Mouse (Mus musculus) forebrain, embryonic 13.5 days (tissue): ENCODE data around the gene Mtfr1l. TPM values are rescaled to one million over a fixed set of nuclear protein-coding genes. Genes with fewer than 3 reads are reported as not detected.
A peak's percentile ranks its signal among the peaks of the same experiment; 100 is the strongest.

ENCODE experiments used
- ATAC-seq: fragments of 200-750 bp; cut with Nextera tagmentation; 2 replicates; pipeline ENCODE4 v1.8.0; 2017
- H3K27ac ChIP-seq: fragments of 300-500 bp; sonication (generic); 2 replicates; pipeline ENCODE4 v1.5.1; 2015; ENCODE audit warnings: inconsistent platforms, mild to moderate bottlenecking, moderate library complexity
- H3K27me3 ChIP-seq: fragments of 300-500 bp; sonication (generic); 2 replicates; pipeline ENCODE4 v1.6.1; 2015; ENCODE audit warnings: mild to moderate bottlenecking, inconsistent platforms
- H3K36me3 ChIP-seq: fragments of 300-500 bp; sonication (generic); 2 replicates; pipeline ENCODE4 v1.6.1; 2015; ENCODE audit warnings: mild to moderate bottlenecking, inconsistent platforms; ENCODE audit not compliant: poor library complexity, severe bottlenecking
- H3K4me1 ChIP-seq: fragments of 300-500 bp; sonication (generic); 2 replicates; pipeline ENCODE4 v1.6.1; 2015; ENCODE audit warnings: inconsistent platforms
- H3K4me2 ChIP-seq: fragments of 300-500 bp; sonication (generic); 2 replicates; pipeline ENCODE4 v1.6.1; 2015; ENCODE audit warnings: inconsistent platforms, mild to moderate bottlenecking, moderate library complexity
- H3K4me3 ChIP-seq: fragments of 300-500 bp; sonication (generic); 2 replicates; pipeline ENCODE4 v1.5.1; 2015; ENCODE audit warnings: mild to moderate bottlenecking, inconsistent platforms
- H3K9ac ChIP-seq: fragments of 300-500 bp; sonication (generic); 2 replicates; pipeline ENCODE4 v1.6.1; 2015; ENCODE audit warnings: mild to moderate bottlenecking, inconsistent platforms
- H3K9me3 ChIP-seq: fragments of 300-500 bp; sonication (generic); replicated peaks from 2 replicates; pipeline ENCODE4 v1.6.1; 2016; ENCODE audit warnings: inconsistent platforms
- WGBS: fragments of 180-500 bp; shearing (Covaris S2); methylation state at CpG from one replicate; pipeline ENCODE4 v1.1.7; 2015; 5-methylcytosine and 5-hydroxymethylcytosine counted together
- polyA plus RNA-seq: library from polyadenylated mRNA; unstranded; fragments of >200 nt; fragmentation: Nextera tagmentation; extraction: Ambion mirVana; gene quantifications from 2 replicates; pipeline ENCODE4 v1.2.1, GENCODE M21; 2015

The Mtfr1l gene
- polyA plus RNA-seq, 1 experiment from 2014 or later: 132 TPM

DNA sequence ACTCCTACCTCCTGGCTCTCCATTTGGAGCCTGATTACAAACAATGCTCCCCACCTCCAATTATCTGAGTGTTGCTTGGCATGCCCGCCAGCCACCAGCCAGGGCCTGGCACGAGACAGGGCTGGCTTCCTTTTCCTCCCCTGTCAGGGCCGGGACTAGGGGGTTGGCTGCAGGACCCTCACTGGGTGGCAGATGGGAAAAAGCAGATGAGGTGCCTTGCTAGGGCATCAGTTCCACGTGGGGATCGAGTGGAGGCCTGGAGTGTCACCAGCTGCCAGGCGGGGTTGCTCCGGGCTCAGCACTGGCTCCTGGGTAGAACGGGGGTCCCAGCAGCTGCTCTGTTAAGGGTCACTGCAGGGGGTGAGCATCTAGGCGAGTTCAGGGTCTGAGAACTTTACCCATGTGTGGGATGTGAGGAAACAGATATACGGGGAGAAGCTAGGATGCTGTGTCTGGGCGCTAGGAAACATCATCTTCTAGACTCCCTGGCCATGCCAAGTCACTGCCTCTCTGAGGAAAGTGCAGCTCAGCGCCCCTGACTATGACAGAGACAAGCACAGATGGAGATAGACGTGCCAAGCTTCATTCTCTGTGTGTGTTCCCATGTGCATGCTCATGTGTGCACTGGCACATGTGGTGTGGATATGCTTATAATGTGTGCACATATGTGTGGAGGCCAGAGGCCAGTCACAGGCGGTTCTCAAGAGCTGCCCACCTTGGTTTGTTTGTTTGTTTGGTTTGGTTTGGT lies 35.7 kb upstream of the Mtfr1l start:
- Histone ChIP-seq H3K36me3 (peaks cover 6% of the 10 kb centered on the region; the same call in 1 of the 2 replicates), H3K27ac (peak overlapping the region; percentile 38), H3K27me3 (no peaks in the 10 kb centered on the region), H3K9ac (no peak overlapping the region), H3K9me3 (no peaks in the 10 kb centered on the region; the same call in 1 of the 2 replicates), H3K4me1 (peaks cover 10% of the 10 kb centered on the region), H3K4me3 (no peak overlapping the region), H3K4me2 (no peak overlapping the region)
- WGBS: 72% methylated on average over 14 of the region's 14 CpGs
- peak; percentile 56; the same call in 1 of the 2 replicates for ATAC-seq

- H3K27me3 ChIP-seq: no peaks in the 10 kb centered on the region
- 80% methylated on average over 8 of the region's 8 CpGs for WGBS
These were observed 34.6 kb upstream of the Mtfr1l start for GRCm38 (mm10) chr4:134569831-134570230.

GRCm38 (mm10) chr4:134569205-134569604 lies 34.0 kb upstream of the Mtfr1l start:
- Histone ChIP-seq H3K36me3 (peaks cover 16% of the 10 kb centered on the region; the same call in 1 of the 2 replicates), H3K27ac (no peak overlapping the region), H3K9ac (no peak overlapping the region), H3K4me1 (peaks cover 10% of the 10 kb centered on the region), H3K4me3 (no peak overlapping the region), H3K9me3 (no peaks in the 10 kb centered on the region; the same call in 1 of the 2 replicates), H3K4me2 (no peak overlapping the region), H3K27me3 (no peaks in the 10 kb centered on the region)
- 76% methylated on average over 6 of the region's 6 CpGs for WGBS
- ATAC-seq: no peak

More at GRCm38 (mm10) chr4:134569831-134570230, 34.6 kb upstream of the Mtfr1l start:
- H3K4me1 ChIP-seq: peaks cover 10% of the 10 kb centered on the region
- ATAC-seq: no peak
- H3K4me2 ChIP-seq: no peak overlapping the region
- H3K4me3 ChIP-seq: no peak overlapping the region
- peaks cover 17% of the 10 kb centered on the region; the same call in 1 of the 2 replicates for H3K36me3 ChIP-seq
- no peak overlapping the region for H3K27ac ChIP-seq
- no peak overlapping the region for H3K9ac ChIP-seq
- H3K9me3 ChIP-seq: no peaks in the 10 kb centered on the region; the same call in 1 of the 2 replicates

DNA sequence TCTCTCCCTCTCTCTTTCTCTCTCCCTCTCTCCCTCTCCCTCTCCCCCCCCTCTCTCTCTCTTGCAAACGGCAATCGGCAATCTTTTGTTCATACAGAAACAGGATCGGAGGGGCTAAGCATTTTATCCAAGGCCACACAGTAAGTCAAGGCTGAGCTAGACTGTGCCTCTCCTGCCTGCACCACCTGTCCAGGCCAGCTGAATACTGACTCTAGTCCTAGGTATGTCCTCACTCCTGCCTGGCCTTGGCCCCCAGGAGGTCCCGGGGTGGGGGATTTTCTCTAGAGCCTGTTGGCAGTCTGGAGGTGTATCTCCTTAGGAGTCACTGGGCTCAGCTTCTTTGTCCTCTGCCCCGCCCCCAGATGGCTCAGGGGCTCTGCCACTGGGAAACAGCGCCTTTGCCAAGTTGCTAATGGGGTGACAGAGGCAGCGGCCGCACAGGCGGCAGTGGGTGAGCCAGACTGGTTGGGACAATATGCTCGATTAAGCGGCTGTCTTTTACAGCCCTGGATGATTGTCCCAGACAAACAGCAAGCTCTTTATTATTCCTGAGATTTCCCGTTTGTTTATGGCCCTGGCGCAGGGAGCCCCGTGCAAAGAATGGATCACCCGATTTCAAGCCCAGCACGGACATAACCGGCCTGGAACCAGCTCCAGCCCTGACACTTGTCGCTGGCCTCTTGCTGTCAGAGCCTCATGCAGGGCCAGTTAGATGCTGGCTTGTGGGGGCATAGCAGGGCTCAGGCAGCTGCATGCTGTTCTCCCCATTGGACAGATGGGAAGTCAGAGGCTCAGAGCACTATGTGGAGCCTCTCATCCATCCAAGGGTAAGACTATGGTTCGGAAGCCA lies 32.4 kb upstream of the Mtfr1l start:
- peaks cover 10% of the 10 kb centered on the region for H3K4me1 ChIP-seq
- H3K4me2 ChIP-seq: peak overlapping the region; percentile 23
- no peaks in the 10 kb centered on the region for H3K27me3 ChIP-seq
- H3K36me3 ChIP-seq: peaks cover 20% of the 10 kb centered on the region; the same call in 1 of the 2 replicates
- no peaks in the 10 kb centered on the region; the same call in 1 of the 2 replicates for H3K9me3 ChIP-seq
- WGBS: 11% methylated on average over 19 of the region's 19 CpGs
- peak; percentile 77 for ATAC-seq
- no peak overlapping the region; the same call in 1 of the 2 replicates for H3K9ac ChIP-seq
- peak overlapping the region; percentile 53 for H3K27ac ChIP-seq
- H3K4me3 ChIP-seq: no peak overlapping the region

DNA sequence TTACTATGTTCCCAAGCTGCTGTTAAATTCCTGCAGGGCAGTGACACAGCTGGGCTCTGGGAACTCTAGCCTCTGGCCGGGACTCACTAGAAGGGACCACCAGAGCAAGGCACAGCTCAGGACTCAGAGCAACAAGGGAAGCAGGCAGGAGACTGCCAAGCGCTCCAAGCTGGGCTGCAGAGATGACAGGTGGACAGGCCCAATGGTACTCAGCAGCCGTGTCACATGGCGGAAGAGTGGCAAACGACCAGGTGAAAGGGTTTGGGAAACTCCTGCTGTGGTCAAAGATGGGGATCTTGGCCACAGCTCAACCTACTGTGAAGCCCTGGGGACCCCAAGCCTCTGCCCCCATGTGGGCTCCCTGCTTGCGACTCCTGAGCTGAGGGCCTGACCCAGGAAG lies 28.9 kb upstream of the Mtfr1l start:
- no peaks in the 10 kb centered on the region; the same call in 1 of the 2 replicates for H3K9me3 ChIP-seq
- H3K9ac ChIP-seq: no peak overlapping the region
- H3K27me3 ChIP-seq: no peaks in the 10 kb centered on the region
- H3K36me3 ChIP-seq: peaks cover 20% of the 10 kb centered on the region; the same call in 1 of the 2 replicates
- WGBS: 80% methylated on average over 6 of the region's 6 CpGs
- no peak overlapping the region for H3K4me3 ChIP-seq
- ATAC-seq: no peak
- H3K27ac ChIP-seq: no peak overlapping the region
- no peak overlapping the region for H3K4me2 ChIP-seq
- H3K4me1 ChIP-seq: peaks cover 10% of the 10 kb centered on the region

GRCm38 (mm10) chr4:134563624-134564023 lies 28.4 kb upstream of the Mtfr1l start:
- no peak for ATAC-seq
- 92% methylated on average over 16 of the region's 16 CpGs for WGBS

DNA sequence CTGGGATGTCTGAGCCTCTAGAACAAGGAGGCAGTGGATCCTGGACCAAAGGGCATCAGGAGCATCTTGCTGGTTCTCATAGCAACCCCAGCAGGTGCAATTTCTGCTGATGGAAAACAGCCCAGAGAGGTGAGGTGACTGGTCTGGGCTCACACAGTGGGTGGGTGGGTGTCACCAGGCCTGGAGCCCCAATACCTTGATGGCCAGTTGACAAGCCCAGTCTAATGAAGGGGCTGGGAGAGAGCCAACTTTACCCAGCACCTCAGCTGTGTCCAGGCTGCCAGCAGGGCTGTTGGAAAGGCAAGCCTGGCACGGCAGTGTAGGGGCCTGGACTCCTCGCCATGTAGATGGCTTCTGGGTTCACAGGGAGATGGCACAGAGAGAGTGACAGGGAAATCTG lies 26.8 kb upstream of the Mtfr1l start:
- H3K27ac ChIP-seq: no peak overlapping the region
- H3K4me3 ChIP-seq: no peak overlapping the region
- H3K36me3 ChIP-seq: peaks cover 20% of the 10 kb centered on the region; the same call in 1 of the 2 replicates
- H3K4me1 ChIP-seq: peaks cover 7% of the 10 kb centered on the region; the same call in 1 of the 2 replicates
- WGBS: 74% methylated on average over 2 of the region's 2 CpGs
- ATAC-seq: no peak
- no peak overlapping the region for H3K4me2 ChIP-seq
- H3K9me3 ChIP-seq: no peaks in the 10 kb centered on the region; the same call in 1 of the 2 replicates
- H3K9ac ChIP-seq: no peak overlapping the region
- no peaks in the 10 kb centered on the region for H3K27me3 ChIP-seq

More at GRCm38 (mm10) chr4:134563624-134564023, 28.4 kb upstream of the Mtfr1l start:
- Histone ChIP-seq H3K27me3 (no peaks in the 10 kb centered on the region), H3K9ac (no peak overlapping the region), H3K4me2 (no peak overlapping the region), H3K9me3 (no peaks in the 10 kb centered on the region; the same call in 1 of the 2 replicates), H3K36me3 (peaks cover 20% of the 10 kb centered on the region; the same call in 1 of the 2 replicates), H3K4me3 (no peak overlapping the region), H3K27ac (no peak overlapping the region), H3K4me1 (peaks cover 11% of the 10 kb centered on the region)

DNA sequence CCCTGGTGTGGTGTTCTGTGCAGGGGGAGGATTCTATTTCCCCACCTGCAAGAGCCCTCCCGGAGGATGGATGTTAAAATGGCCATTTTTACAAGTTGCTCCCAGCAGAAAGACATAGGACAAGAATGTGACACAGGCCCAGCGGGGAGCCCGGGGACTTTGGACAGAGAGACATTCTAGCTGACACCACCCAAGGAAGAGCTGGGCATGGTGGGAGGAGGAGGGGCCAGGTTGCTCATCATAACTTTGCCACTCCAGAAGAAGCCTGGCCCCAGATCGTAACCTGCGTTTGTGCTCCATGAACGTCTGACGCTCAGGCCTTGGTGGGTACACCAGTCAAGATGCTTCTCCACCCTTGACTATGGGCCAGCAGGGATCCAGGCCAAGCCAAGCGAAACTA lies 25.5 kb upstream of the Mtfr1l start:
- WGBS: 95% methylated on average over 8 of the region's 8 CpGs
- H3K4me1 ChIP-seq: peaks cover 7% of the 10 kb centered on the region; the same call in 1 of the 2 replicates
- no peak for ATAC-seq
- H3K4me3 ChIP-seq: no peak overlapping the region
- no peak overlapping the region for H3K27ac ChIP-seq
- H3K36me3 ChIP-seq: peaks cover 15% of the 10 kb centered on the region; the same call in 1 of the 2 replicates
- H3K27me3 ChIP-seq: no peaks in the 10 kb centered on the region
- no peak overlapping the region for H3K4me2 ChIP-seq
- no peak overlapping the region for H3K9ac ChIP-seq
- no peaks in the 10 kb centered on the region; the same call in 1 of the 2 replicates for H3K9me3 ChIP-seq

DNA sequence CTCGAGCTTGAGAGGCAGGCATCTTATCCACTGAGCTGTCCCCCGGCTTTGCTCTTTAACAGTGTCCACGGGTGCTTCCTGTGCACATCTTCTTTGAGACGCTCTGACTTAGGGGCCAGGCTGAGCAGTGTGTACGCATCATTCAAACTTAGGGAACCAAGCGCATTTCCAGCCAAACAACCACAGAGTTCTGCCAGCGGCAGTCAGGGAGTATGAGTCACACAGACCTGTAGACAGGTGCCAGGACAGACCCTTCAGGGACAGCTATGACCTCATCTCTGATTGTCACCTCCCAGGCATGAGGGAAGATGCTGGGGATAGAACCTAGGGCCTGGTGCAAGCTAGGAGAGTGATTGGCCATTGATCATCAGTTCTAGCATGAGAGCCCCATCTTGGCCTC lies 24.0 kb upstream of the Mtfr1l start:
- no peak for ATAC-seq
- no peak overlapping the region for H3K27ac ChIP-seq
- no peak overlapping the region for H3K9ac ChIP-seq
- no peaks in the 10 kb centered on the region for H3K27me3 ChIP-seq
- WGBS: 87% methylated on average over 7 of the region's 7 CpGs
- 0 out of 2 replicates have a peak, but pooled peaks cover 4% of the 10 kb centered on the region for H3K36me3 ChIP-seq
- H3K4me2 ChIP-seq: no peak overlapping the region
- peaks cover 7% of the 10 kb centered on the region; the same call in 1 of the 2 replicates for H3K4me1 ChIP-seq
- no peaks in the 10 kb centered on the region for H3K9me3 ChIP-seq
- H3K4me3 ChIP-seq: no peak overlapping the region

- WGBS: 70% methylated on average over 9 of the region's 9 CpGs
- Histone ChIP-seq H3K9ac (no peak overlapping the region), H3K27ac (no peak overlapping the region), H3K9me3 (no peaks in the 10 kb centered on the region), H3K27me3 (no peaks in the 10 kb centered on the region), H3K4me3 (no peak overlapping the region), H3K36me3 (no peaks in the 10 kb centered on the region), H3K4me2 (no peak overlapping the region), H3K4me1 (peaks cover 7% of the 10 kb centered on the region; the same call in 1 of the 2 replicates)
- ATAC-seq: no peak
These were observed 23.5 kb upstream of the Mtfr1l start for GRCm38 (mm10) chr4:134558570-134559113.

DNA sequence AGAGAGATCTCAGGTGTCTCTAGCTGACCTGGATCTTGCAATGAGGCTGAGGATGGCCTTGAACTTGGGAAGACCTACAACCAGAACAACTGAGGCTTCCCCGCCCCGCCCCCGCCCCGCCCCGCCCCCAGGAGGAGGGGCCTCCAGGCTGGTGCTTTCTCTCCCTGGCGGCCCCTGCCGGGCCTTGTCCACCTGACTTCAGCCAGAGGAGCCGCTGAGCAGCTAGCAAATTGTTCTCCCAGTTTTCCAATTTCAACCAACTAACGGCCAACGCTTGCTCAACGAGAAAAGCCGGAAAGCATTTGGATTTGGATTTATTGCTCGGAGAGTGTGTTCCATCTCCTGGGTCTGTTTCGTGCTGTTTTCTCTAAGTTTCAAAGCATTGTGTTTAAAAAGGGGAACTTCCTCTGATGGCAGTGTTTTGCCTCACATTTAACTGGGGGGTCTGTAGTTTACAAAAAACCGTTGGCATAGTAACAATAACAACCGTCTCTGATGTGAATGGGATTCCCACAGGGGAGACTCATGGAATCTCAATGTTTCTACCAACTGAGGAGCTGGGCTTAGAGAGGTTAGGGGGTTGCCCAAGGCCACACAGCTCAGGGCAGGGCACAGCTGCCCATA lies 22.6 kb upstream of the Mtfr1l start:
- no peak for ATAC-seq
- H3K27ac ChIP-seq: no peak overlapping the region
- WGBS: 9% methylated on average over 11 of the region's 16 CpGs

More for the DNA sequence above, 22.6 kb upstream of the Mtfr1l start:
- Histone ChIP-seq H3K4me2 (no peak overlapping the region), H3K27me3 (no peaks in the 10 kb centered on the region), H3K9me3 (no peaks in the 10 kb centered on the region), H3K4me1 (peaks cover 7% of the 10 kb centered on the region; the same call in 1 of the 2 replicates), H3K4me3 (no peak overlapping the region), H3K36me3 (no peaks in the 10 kb centered on the region), H3K9ac (no peak overlapping the region)
